17 mouse cellular contexts compared by ENCODE assay signal in the genomic region with DNA sequence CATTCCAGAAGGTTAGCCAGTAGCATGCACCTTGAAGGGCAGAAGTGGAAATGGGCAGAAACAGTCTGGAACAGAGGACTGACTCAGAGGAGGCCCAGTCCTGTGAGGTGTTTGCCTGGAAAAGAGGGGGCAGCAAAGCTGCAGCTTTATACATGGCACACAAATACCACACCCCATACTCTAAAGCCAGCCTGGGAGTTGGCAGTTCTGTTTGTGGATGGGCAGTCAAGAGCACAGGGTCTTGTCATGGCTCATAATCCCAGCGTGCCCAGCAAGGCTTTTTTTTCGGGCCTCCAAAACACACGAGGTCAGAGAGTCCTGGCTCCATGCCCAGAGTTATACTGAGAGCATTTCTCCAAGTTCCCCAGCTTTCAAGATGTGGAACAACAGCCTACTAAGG.
DNase-seq lines count a peak whose midpoint lies in the region; ATAC-seq and TF ChIP-seq lines count a peak whose summit lies in the region.
"Had no signal": no experiment of that assay in that cellular context is flagged by ENCODE, and none has a peak within 500 bp of the region (broad histone marks: within the 10 kb centered on the region; RNA-seq: fewer than 3 reads in every experiment).

No protein-coding gene starts in this region.

- DNase-seq in adrenal gland, adult 2 months: peak; percentile 46
- DNase-seq in adrenal gland, adult 18-20 months (ENCODE audit: low spot score in 2 of 2): no peak
- peak; percentile 48 for DNase-seq in lung, postnatal 0 days (ENCODE audit: low spot score)
- no peak for DNase-seq in lung, adult 18-20 months
- peak; percentile 46 for DNase-seq in heart, postnatal 4 days
- peak; percentile 40 for DNase-seq in lung, postnatal 14 days
- DNase-seq in thymus, adult 2 months: no peak
- no peak for DNase-seq in thymus, postnatal 14 days
- DNase-seq: B cell, adult 2 months; gastrocnemius, postnatal 14 days; liver; spleen, adult 18-20 months; thymus, adult 18-20 months had no signal

- H3K27ac ChIP-seq in lung, postnatal 0 days (ENCODE audit: low read length): peak overlapping the region; percentile 43; the same call in 1 of the 2 replicates
- H3K27ac ChIP-seq in thymus, adult 2 months (ENCODE audit: control insufficient read depth, insufficient read depth, low read length): no peak overlapping the region
- H3K27ac ChIP-seq: forebrain, embryonic 10.5 days; hindbrain, embryonic 15.5 days; midbrain, embryonic 12.5 days; neural tube, embryonic 15.5 days had no signal

- H3K4me3 ChIP-seq in lung, postnatal 0 days (ENCODE audit: low read depth, low read length): no peak overlapping the region
- H3K4me3 ChIP-seq in thymus, adult 2 months (ENCODE audit: control insufficient read depth, insufficient read depth, low read length): no peak overlapping the region
- H3K4me3 ChIP-seq: forebrain, embryonic 10.5 days; hindbrain, embryonic 15.5 days; midbrain, embryonic 12.5 days; neural tube, embryonic 15.5 days had no signal

- no peaks in the 10 kb centered on the region for H3K9me3 ChIP-seq in lung, postnatal 0 days (ENCODE audit: low read length)
- H3K9me3 ChIP-seq: forebrain, embryonic 10.5 days; hindbrain, embryonic 15.5 days; midbrain, embryonic 12.5 days; neural tube, embryonic 15.5 days had no signal

- WGBS in lung, postnatal 0 days: 11% methylated on average over 3 of the region's 3 CpGs
- WGBS in thymus, adult 2 months: 26% methylated on average over 3 of the region's 3 CpGs

- H3K27me3 ChIP-seq in lung, postnatal 0 days (replicated peaks; ENCODE audit: insufficient read depth, low read length): no peaks in the 10 kb centered on the region
- no peaks in the 10 kb centered on the region for H3K27me3 ChIP-seq in thymus, adult 2 months (ENCODE audit: control insufficient read depth, insufficient read depth, low read length)

- TF ChIP-seq CTCF in lung, postnatal 0 days (IDR thresholded peaks at IDR 0.05): no peak
- no peak for TF ChIP-seq CTCF in thymus, adult 2 months (IDR thresholded peaks at IDR 0.05; ENCODE audit: borderline replicate concordance, control insufficient read depth, extremely low read depth, insufficient read depth, low read length, poor library complexity)

- TF ChIP-seq EP300 in lung, postnatal 0 days (IDR thresholded peaks at IDR 0.05): 0 out of 2 replicates have a peak, but pooled peaks have one; percentile 27

- H3K9ac ChIP-seq in lung, postnatal 0 days (replicated peaks; ENCODE audit: low read depth): no peak overlapping the region
- H3K9ac ChIP-seq: hindbrain, embryonic 15.5 days; midbrain, embryonic 12.5 days; neural tube, embryonic 15.5 days had no signal

- no peak for TF ChIP-seq POLR2A in thymus, adult 2 months (IDR thresholded peaks at IDR 0.05; ENCODE audit: control insufficient read depth, extremely low read depth, insufficient read depth, low read length, poor library complexity)

- no peaks in the 10 kb centered on the region for H3K4me1 ChIP-seq in lung, postnatal 0 days (ENCODE audit: insufficient read depth, low read depth, low read length)
- 0 out of 2 replicates have a peak, but pooled peaks cover 2% of the 10 kb centered on the region for H3K4me1 ChIP-seq in thymus, adult 2 months (replicated peaks; ENCODE audit: control insufficient read depth, insufficient read depth, low read length)
- H3K4me1 ChIP-seq: neural tube, embryonic 15.5 days had no signal

- no peaks in the 10 kb centered on the region for H3K36me3 ChIP-seq in lung, postnatal 0 days (ENCODE audit: insufficient read depth, low read length)
- H3K36me3 ChIP-seq in thymus, adult 2 months (ENCODE audit: control insufficient read depth, insufficient read depth, low read length): no peaks in the 10 kb centered on the region
- H3K36me3 ChIP-seq: forebrain, embryonic 10.5 days; hindbrain, embryonic 15.5 days; midbrain, embryonic 12.5 days; neural tube, embryonic 15.5 days had no signal

- H3K4me2 ChIP-seq in lung, postnatal 0 days (replicated peaks; ENCODE audit: low read depth, low read length): no peak overlapping the region
- H3K4me2 ChIP-seq: hindbrain, embryonic 15.5 days; midbrain, embryonic 12.5 days; neural tube, embryonic 15.5 days had no signal

- peak; percentile 8; the same call in 1 of the 2 replicates for ATAC-seq in lung, postnatal 0 days

Comparison
In these comparisons a context has a peak if more than half of its experiments do, and no peak if none do; other contexts are left out.
1. DNase-seq: peak in adrenal gland, adult 2 months (single experiment), lung, postnatal 0 days (single experiment), heart, postnatal 4 days (single experiment) and lung, postnatal 14 days (single experiment); none in adrenal gland, adult 18-20 months (0 of 2), lung, adult 18-20 months (0 of 2), thymus, adult 2 months (single experiment) and thymus, postnatal 14 days (single experiment).